In the genomic region with DNA sequence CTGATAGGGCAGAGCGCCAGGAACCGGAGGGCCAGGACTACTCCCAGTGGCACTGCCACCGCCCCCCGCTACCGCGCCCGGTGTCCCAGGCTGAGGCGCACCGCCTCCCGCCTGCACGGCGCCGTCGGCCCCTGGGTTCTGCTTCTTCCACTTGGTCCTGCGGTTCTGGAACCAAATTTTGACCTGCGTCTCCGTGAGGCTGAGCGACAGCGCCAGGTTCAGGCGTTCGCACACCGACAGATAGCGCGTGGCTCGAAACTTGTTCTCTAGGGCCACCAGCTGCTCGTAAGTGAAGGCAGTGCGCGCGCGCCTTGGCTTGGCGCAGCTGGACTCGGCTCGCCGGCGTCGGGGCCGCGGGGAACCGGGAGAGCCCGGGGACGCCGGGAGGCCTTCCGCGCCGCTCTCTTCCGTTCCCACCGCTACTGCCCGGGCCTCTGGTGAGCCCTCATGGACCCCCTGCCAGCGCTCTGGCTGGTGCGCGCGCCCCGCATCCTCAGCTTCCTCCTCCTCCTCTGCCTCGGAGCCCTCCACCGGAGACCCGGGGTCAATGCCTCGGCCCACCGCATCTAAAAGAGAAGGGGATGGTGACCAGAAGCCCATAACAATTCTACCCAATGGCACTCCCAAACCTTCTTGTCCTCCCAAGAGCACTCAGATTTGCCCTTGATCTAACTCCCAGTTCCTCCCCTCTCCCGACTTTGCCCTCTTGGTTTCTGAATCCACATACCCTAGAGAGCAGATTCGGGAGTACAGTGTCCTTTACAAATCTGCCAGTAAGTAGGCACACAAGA, we compare ENCODE assay signal across 8 mouse cellular contexts. TPM values are rescaled to one million over a fixed set of nuclear protein-coding genes. Genes with fewer than 3 reads are reported as not detected.
DNase-seq lines count a peak whose midpoint lies in the region; ATAC-seq lines count a peak whose summit lies in the region.

No protein-coding gene starts in this region.

- H3K4me3 ChIP-seq in kidney, embryonic 14.5 days (ENCODE audit: low read length): peak overlapping the region; percentile 45
- H3K4me3 ChIP-seq in heart, embryonic 16.5 days (ENCODE audit: low read length): peak overlapping the region; percentile 64
- H3K4me3 ChIP-seq in liver, embryonic 11.5 days (ENCODE audit: low read depth, low read length): peak overlapping the region; percentile 58

- H3K36me3 ChIP-seq in kidney, embryonic 14.5 days (ENCODE audit: control insufficient read depth, insufficient read depth, low read length): no peaks in the 10 kb centered on the region
- H3K36me3 ChIP-seq in heart, embryonic 16.5 days (ENCODE audit: control insufficient read depth, insufficient read depth): no peaks in the 10 kb centered on the region
- H3K36me3 ChIP-seq in liver, embryonic 11.5 days (ENCODE audit: control insufficient read depth, insufficient read depth, low read length): no peaks in the 10 kb centered on the region

- H3K4me2 ChIP-seq in kidney, embryonic 14.5 days (replicated peaks; ENCODE audit: low read depth, low read length): peak overlapping the region; percentile 83
- peak overlapping the region; percentile 98 for H3K4me2 ChIP-seq in heart, embryonic 16.5 days (ENCODE audit: low read depth, low read length)
- peak overlapping the region; percentile 77 for H3K4me2 ChIP-seq in liver, embryonic 11.5 days

- H3K27me3 ChIP-seq in kidney, embryonic 14.5 days (ENCODE audit: control insufficient read depth, insufficient read depth, low read length): peaks cover 69% of the 10 kb centered on the region
- H3K27me3 ChIP-seq in heart, embryonic 16.5 days (ENCODE audit: control insufficient read depth, insufficient read depth, low read length): peaks cover 68% of the 10 kb centered on the region
- peaks cover 67% of the 10 kb centered on the region for H3K27me3 ChIP-seq in liver, embryonic 11.5 days (replicated peaks; ENCODE audit: control insufficient read depth, insufficient read depth, low read length)

- 0 out of 2 replicates have a peak, but pooled peaks have one; percentile 38 for ATAC-seq in kidney, embryonic 14.5 days (ENCODE audit: low FRiP score, low TSS enrichment)
- ATAC-seq in heart, embryonic 16.5 days (replicated peaks; ENCODE audit: extremely low read depth, insufficient read depth, low FRiP score): peak; percentile 39
- peak; percentile 56; the same call in 1 of the 2 replicates for ATAC-seq in liver, embryonic 11.5 days (replicated peaks; ENCODE audit: low FRiP score)

- H3K27ac ChIP-seq in kidney, embryonic 14.5 days (ENCODE audit: low read depth, low read length): no peak overlapping the region
- H3K27ac ChIP-seq in heart, embryonic 16.5 days (ENCODE audit: low read length): no peak overlapping the region
- no peak overlapping the region for H3K27ac ChIP-seq in liver, embryonic 11.5 days (ENCODE audit: low read depth, low read length)

- peak overlapping the region; percentile 38; the same call in 1 of the 2 replicates for H3K9ac ChIP-seq in kidney, embryonic 14.5 days (ENCODE audit: low read depth, low read length)
- H3K9ac ChIP-seq in heart, embryonic 16.5 days (ENCODE audit: low read length): peak overlapping the region; percentile 64
- peak overlapping the region; percentile 53; the same call in 1 of the 2 replicates for H3K9ac ChIP-seq in liver, embryonic 11.5 days (ENCODE audit: low read depth, low read length)

- H3K9me3 ChIP-seq in kidney, embryonic 14.5 days (ENCODE audit: control insufficient read depth, low read length): no peaks in the 10 kb centered on the region
- no peaks in the 10 kb centered on the region for H3K9me3 ChIP-seq in heart, embryonic 16.5 days (replicated peaks; ENCODE audit: control insufficient read depth, low read length)
- no peaks in the 10 kb centered on the region for H3K9me3 ChIP-seq in liver, embryonic 11.5 days (ENCODE audit: control insufficient read depth, low read length)

- 1% methylated on average over 58 of the region's 60 CpGs for WGBS in kidney, embryonic 14.5 days
- WGBS in heart, embryonic 16.5 days: under 1% methylated on average over 60 of the region's 60 CpGs
- WGBS in liver, embryonic 11.5 days: under 1% methylated on average over 59 of the region's 60 CpGs

- no peak for DNase-seq in kidney, adult 8-10 months
- peak; percentile 17 for DNase-seq in brain, adult 2 months (ENCODE audit: low read depth, low spot score)
- peak; percentile 67 for DNase-seq in liver, embryonic 11.5 days (ENCODE audit: low spot score)
- DNase-seq in retina, postnatal 1 day: peak; percentile 49
- no peak for DNase-seq in layer of hippocampus, adult 9-10 months (ENCODE audit: low spot score)
- DNase-seq in thymus, postnatal 25 days: no peak

- peaks cover 15% of the 10 kb centered on the region for H3K4me1 ChIP-seq in kidney, embryonic 14.5 days (ENCODE audit: control insufficient read depth, insufficient read depth, low read length)
- peaks cover 24% of the 10 kb centered on the region for H3K4me1 ChIP-seq in heart, embryonic 16.5 days (ENCODE audit: control insufficient read depth, insufficient read depth, low read length)
- peaks cover 30% of the 10 kb centered on the region for H3K4me1 ChIP-seq in liver, embryonic 11.5 days (replicated peaks; ENCODE audit: control insufficient read depth, insufficient read depth, low read length)

RNA-seq across cellular contexts. Expression of gene Nkx1-2, which starts 2.0 kb away (rescaled TPM):
- not detected in 2 replicates for polyA plus RNA-seq in kidney, embryonic 14.5 days (2014; fragmentation: Nextera tagmentation; extraction: Ambion mirVana)
- not detected in 2 replicates for polyA plus RNA-seq in heart, embryonic 16.5 days (2015; fragmentation: Nextera tagmentation; extraction: Ambion mirVana)
- polyA plus RNA-seq in liver, embryonic 11.5 days (2014; fragmentation: Nextera tagmentation; extraction: Ambion mirVana): not detected in 2 replicates

RNA-seq across cellular contexts. Expression of gene Lhpp, which starts 13.0 kb away (rescaled TPM):
- 24.5 and 27.1 TPM in 2 replicates for polyA plus RNA-seq in kidney, embryonic 14.5 days (2014; fragmentation: Nextera tagmentation; extraction: Ambion mirVana)
- 23.7 and 25.1 TPM in 2 replicates for polyA plus RNA-seq in heart, embryonic 16.5 days (2015; fragmentation: Nextera tagmentation; extraction: Ambion mirVana)
- polyA plus RNA-seq in liver, embryonic 11.5 days (2014; fragmentation: Nextera tagmentation; extraction: Ambion mirVana): 15.8 TPM in 2 replicates

RNA-seq across cellular contexts. Expression of gene Oat, which starts 21.2 kb away (rescaled TPM):
- polyA plus RNA-seq in kidney, embryonic 14.5 days (2014; fragmentation: Nextera tagmentation; extraction: Ambion mirVana): 142 and 154 TPM in 2 replicates
- polyA plus RNA-seq in heart, embryonic 16.5 days (2015; fragmentation: Nextera tagmentation; extraction: Ambion mirVana): 214 and 222 TPM in 2 replicates
- 157 and 179 TPM in 2 replicates for polyA plus RNA-seq in liver, embryonic 11.5 days (2014; fragmentation: Nextera tagmentation; extraction: Ambion mirVana)

Comparison
In these comparisons a context has a peak if more than half of its experiments do, and no peak if none do; other contexts are left out.
1. DNase-seq: peak in brain, adult 2 months (single experiment), liver, embryonic 11.5 days (single experiment) and retina, postnatal 1 day (single experiment); none in kidney, adult 8-10 months (0 of 2), layer of hippocampus, adult 9-10 months (single experiment) and thymus, postnatal 25 days (single experiment).
2. Peak in every context shown above with its lines, with median percentiles within 50 percentile points of each other: ATAC-seq, H3K4me2 ChIP-seq, H3K4me3 ChIP-seq and H3K9ac ChIP-seq.